Mouse (Mus musculus) spleen, adult 18-20 months (tissue): ENCODE results near the gene Fam163a.
"Not testable (repeated sequence)": the region's sequence is repeated elsewhere in the genome, so short reads cannot be mapped to it uniquely, and the experiment has no call there.

Source experiments
- DNase-seq, 2 experiments: peaks; one replicate each; pipeline ENCODE4 v3.0.0; 2022; ENCODE audit warnings: mixed read lengths in 2 of 2

Gene Fam163a

GRCm38 (mm10) chr1:156204656-156205131 is at the start of gene Fam163a:
TSS of gene Fam163a (minus strand) at chr1:156205026.
- DNase-seq, result no peak

- not testable (repeated sequence) for DNase-seq
Observed at GRCm38 (mm10) chr1:156251096-156251495, 46.3 kb upstream of the Fam163a start.

- DNase-seq, result no peak
Observed at GRCm38 (mm10) chr1:156247893-156248292, 43.1 kb upstream of the Fam163a start.

- DNase-seq, result peak in 1 of 2 experiments; percentile 18
Observed at GRCm38 (mm10) chr1:156241713-156242348, 37.0 kb upstream of the Fam163a start.

- peak in 1 of 2 experiments; percentile 8 for DNase-seq
Observed at GRCm38 (mm10) chr1:156241035-156241434, 36.2 kb upstream of the Fam163a start.

GRCm38 (mm10) chr1:156231122-156231521 is 26.3 kb upstream of the Fam163a start:
- no peak for DNase-seq

GRCm38 (mm10) chr1:156230339-156231089 is 25.7 kb upstream of the Fam163a start:
- no peak for DNase-seq

- DNase-seq, result peak in 1 of 2 experiments; percentile 23
Observed at GRCm38 (mm10) chr1:156229448-156229847, 24.6 kb upstream of the Fam163a start.

- DNase-seq, result no peak
Observed at GRCm38 (mm10) chr1:156228728-156229127, 23.9 kb upstream of the Fam163a start.

GRCm38 (mm10) chr1:156226903-156227302 is 22.1 kb upstream of the Fam163a start:
- no peak for DNase-seq

- DNase-seq, result no peak
Observed at GRCm38 (mm10) chr1:156222205-156223000, 17.6 kb upstream of the Fam163a start.

- no peak for DNase-seq
Observed at GRCm38 (mm10) chr1:156221327-156221726, 16.5 kb upstream of the Fam163a start.

GRCm38 (mm10) chr1:156218573-156218972 is 13.7 kb upstream of the Fam163a start:
- DNase-seq, result no peak

GRCm38 (mm10) chr1:156217941-156218340 is 13.1 kb upstream of the Fam163a start:
- DNase-seq, result no peak

- DNase-seq, result no peak
Observed at GRCm38 (mm10) chr1:156217393-156217792, 12.6 kb upstream of the Fam163a start.

GRCm38 (mm10) chr1:156216249-156216648 is 11.4 kb upstream of the Fam163a start:
- DNase-seq, result no peak

- DNase-seq, result no peak
Observed at GRCm38 (mm10) chr1:156214651-156215050, 9.8 kb upstream of the Fam163a start.

GRCm38 (mm10) chr1:156212923-156213322 is 8.1 kb upstream of the Fam163a start:
- no peak for DNase-seq

- no peak for DNase-seq
Observed at GRCm38 (mm10) chr1:156211809-156212317, 7.0 kb upstream of the Fam163a start.

- no peak for DNase-seq
Observed at GRCm38 (mm10) chr1:156205164-156205563, 338 bp upstream of the Fam163a start.

GRCm38 (mm10) chr1:156203961-156204655 is 718 bp downstream of the Fam163a start:
- no peak for DNase-seq

- DNase-seq, result no peak
Observed at GRCm38 (mm10) chr1:156202661-156203060, 2.2 kb downstream of the Fam163a start.
